Mouse (Mus musculus): ENCODE measurements around the gene Lrrc36. TPM values are rescaled to one million over a fixed set of nuclear protein-coding genes. Genes with fewer than 3 reads are reported as not detected.

Lrrc36 gene
- 0.11 TPM in 1 of 2 replicates, not detected in the other for polyA plus RNA-seq (2012; ENCODE audit: low replicate concordance)

GRCm38 (mm10) chr8:105413391-105413790 is at the start of gene Lrrc36, which contains the start of gene Kctd19:
TSS of gene Lrrc36 (plus strand) at chr8:105413571.
TSS of gene Kctd19 (minus strand) at chr8:105413502.

GRCm38 (mm10) chr8:105373032-105373431 is 40.3 kb upstream of the Lrrc36 start, which contains the start of gene Plekhg4:
TSS of gene Plekhg4 (plus strand) at chr8:105373274.

DNA sequence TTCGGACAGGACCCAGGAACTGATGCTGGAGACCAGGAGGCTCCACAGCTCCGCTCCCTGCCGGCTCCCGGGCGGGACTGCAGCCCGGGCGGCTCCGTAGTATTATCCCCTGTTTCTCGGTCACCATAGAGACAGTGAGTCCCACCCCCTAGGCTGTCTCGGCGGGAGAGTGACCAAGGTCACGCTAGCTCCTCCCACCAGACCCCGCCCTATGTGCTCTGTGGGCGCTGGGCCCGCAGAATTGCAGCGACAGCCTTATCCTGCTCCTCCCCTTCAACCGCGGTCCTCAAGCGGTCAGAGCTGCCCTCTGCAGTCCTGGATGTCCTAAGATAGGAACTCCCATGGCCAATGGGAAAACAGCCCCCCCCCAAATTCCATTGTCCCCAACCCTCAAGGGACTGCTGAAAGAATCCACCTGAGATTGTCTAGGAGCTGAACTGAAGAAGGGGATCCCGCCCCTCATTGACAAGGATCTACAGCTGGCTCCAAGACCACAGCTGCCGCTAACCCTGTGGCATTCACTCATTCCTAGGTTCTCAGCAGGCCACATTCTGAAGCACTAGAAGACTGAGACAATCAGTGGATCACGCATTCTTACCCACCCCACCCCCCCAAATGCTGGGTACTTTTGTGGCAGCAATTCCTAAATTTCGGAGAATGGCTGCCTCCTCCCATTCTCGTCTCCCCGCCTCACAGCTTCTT is 58.1 kb downstream of the Lrrc36 start, which contains the start of gene Tppp3:
Gene Tppp3 (minus strand): TSS at position 213 of the 702 bp plus-strand sequence.

DNA sequence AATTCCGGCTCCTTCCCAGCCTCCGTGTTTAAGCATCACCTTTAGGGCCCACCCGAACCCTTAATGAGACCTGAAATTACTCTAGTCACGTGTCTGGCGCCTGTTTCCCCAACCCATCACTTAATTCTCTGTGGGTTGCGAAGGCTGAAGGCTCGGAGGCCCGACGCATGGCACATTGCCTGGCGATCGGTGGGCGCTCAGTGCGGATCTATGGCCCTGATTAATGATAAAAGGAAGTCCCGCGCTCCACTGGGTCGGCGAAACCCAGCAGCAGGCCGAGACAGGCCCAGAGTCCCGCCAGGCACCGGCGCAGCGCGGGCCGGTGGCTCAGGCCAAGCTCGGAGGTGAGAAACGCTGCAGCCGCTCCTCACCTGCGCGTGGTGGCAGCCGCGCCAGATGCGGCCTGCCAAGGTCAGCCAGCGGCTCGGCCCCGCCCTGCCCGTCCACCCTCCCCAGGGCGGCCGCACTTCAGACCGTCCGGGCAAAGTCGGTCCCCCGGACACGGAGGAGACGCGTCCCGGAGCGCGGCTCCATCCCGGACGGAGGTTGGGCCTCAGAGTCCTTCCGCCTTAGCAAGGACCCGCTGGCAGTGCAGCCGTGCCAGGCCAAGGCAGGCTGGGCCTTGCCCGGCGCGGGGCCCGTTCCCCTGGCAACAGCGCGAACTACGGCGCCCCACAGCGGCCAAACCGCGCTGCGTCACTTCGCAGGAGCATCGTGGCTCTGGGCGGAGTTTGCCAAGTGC is 83.2 kb downstream of the Lrrc36 start, which contains the start of gene Zdhhc1:
Gene Zdhhc1 (minus strand): TSS at position 464 of the 742 bp plus-strand sequence.

Other genes starting within 250 kb of the Lrrc36 start
- 40.4 and 47.1 TPM in 2 replicates for gene Cbfb, start 242.9 kb upstream of the Lrrc36 start, polyA plus RNA-seq (2012; ENCODE audit: low replicate concordance)
- 4.3 and 8.5 TPM in 2 replicates for gene D230025D16Rik, start 188.4 kb upstream of the Lrrc36 start, polyA plus RNA-seq (2012; ENCODE audit: low replicate concordance)
- 6.6 and 23.7 TPM in 2 replicates for gene B3gnt9, start 158.4 kb upstream of the Lrrc36 start, polyA plus RNA-seq (2012; ENCODE audit: low replicate concordance)
- gene Tradd, start 149.0 kb upstream of the Lrrc36 start, polyA plus RNA-seq (2012; ENCODE audit: low replicate concordance): 38.0 and 49.7 TPM in 2 replicates
- gene Fbxl8, start 148.9 kb upstream of the Lrrc36 start, polyA plus RNA-seq (2012; ENCODE audit: low replicate concordance): 16.2 and 22.9 TPM in 2 replicates
- gene Hsf4, start 143.8 kb upstream of the Lrrc36 start, polyA plus RNA-seq (2012; ENCODE audit: low replicate concordance): 2.4 and 4.4 TPM in 2 replicates
- 0.17 and 0.31 TPM in 2 replicates for gene Nol3, start 137.4 kb upstream of the Lrrc36 start, polyA plus RNA-seq (2012; ENCODE audit: low replicate concordance)
- 2.1 and 2.8 TPM in 2 replicates for gene 4931428F04Rik, start 123.7 kb upstream of the Lrrc36 start, polyA plus RNA-seq (2012; ENCODE audit: low replicate concordance)
- gene Exoc3l, start 117.5 kb upstream of the Lrrc36 start, polyA plus RNA-seq (2012; ENCODE audit: low replicate concordance): 2.2 and 4.8 TPM in 2 replicates
- 41.3 and 68.2 TPM in 2 replicates for gene E2f4, start 115.9 kb upstream of the Lrrc36 start, polyA plus RNA-seq (2012; ENCODE audit: low replicate concordance)
- gene Elmo3, start 108.0 kb upstream of the Lrrc36 start, polyA plus RNA-seq (2012; ENCODE audit: low replicate concordance): 3.4 and 3.9 TPM in 2 replicates
- gene Lrrc29, start 87.3 kb upstream of the Lrrc36 start, polyA plus RNA-seq (2012; ENCODE audit: low replicate concordance): 0.55 and 2.4 TPM in 2 replicates
- 32.3 and 42.4 TPM in 2 replicates for gene Tmem208, start 87.2 kb upstream of the Lrrc36 start, polyA plus RNA-seq (2012; ENCODE audit: low replicate concordance)
- gene Fhod1, start 65.6 kb upstream of the Lrrc36 start, polyA plus RNA-seq (2012; ENCODE audit: low replicate concordance): 35.9 and 70.7 TPM in 2 replicates
- 2.3 and 3.7 TPM in 2 replicates for gene Slc9a5, start 64.7 kb upstream of the Lrrc36 start, polyA plus RNA-seq (2012; ENCODE audit: low replicate concordance)
- 0.11 TPM in 1 of 2 replicates, not detected in the other for gene Plekhg4, start 40.3 kb upstream of the Lrrc36 start, polyA plus RNA-seq (2012; ENCODE audit: low replicate concordance)
- 0.04 TPM in 1 of 2 replicates, not detected in the other for gene Kctd19, start 69 bp upstream of the Lrrc36 start, polyA plus RNA-seq (2012; ENCODE audit: low replicate concordance)
- 11.8 and 41.7 TPM in 2 replicates for gene Tppp3, start 58.0 kb downstream of the Lrrc36 start, polyA plus RNA-seq (2012; ENCODE audit: low replicate concordance)
- gene Zdhhc1, start 83.3 kb downstream of the Lrrc36 start, polyA plus RNA-seq (2012; ENCODE audit: low replicate concordance): 8.8 and 14.2 TPM in 2 replicates
- 0.06 TPM in 1 of 2 replicates, not detected in the other for gene Hsd11b2, start 105.2 kb downstream of the Lrrc36 start, polyA plus RNA-seq (2012; ENCODE audit: low replicate concordance)
- 16.6 and 36.8 TPM in 2 replicates for gene Atp6v0d1, start 152.5 kb downstream of the Lrrc36 start, polyA plus RNA-seq (2012; ENCODE audit: low replicate concordance)
- 13.2 and 17.0 TPM in 2 replicates for gene Ripor1, start 191.7 kb downstream of the Lrrc36 start, polyA plus RNA-seq (2012; ENCODE audit: low replicate concordance)
- gene Ctcf, start 223.0 kb downstream of the Lrrc36 start, polyA plus RNA-seq (2012; ENCODE audit: low replicate concordance): 167 and 352 TPM in 2 replicates
- gene Agrp, start 223.8 kb downstream of the Lrrc36 start, polyA plus RNA-seq (2012; ENCODE audit: low replicate concordance): not detected in 2 replicates